In the genomic region with DNA sequence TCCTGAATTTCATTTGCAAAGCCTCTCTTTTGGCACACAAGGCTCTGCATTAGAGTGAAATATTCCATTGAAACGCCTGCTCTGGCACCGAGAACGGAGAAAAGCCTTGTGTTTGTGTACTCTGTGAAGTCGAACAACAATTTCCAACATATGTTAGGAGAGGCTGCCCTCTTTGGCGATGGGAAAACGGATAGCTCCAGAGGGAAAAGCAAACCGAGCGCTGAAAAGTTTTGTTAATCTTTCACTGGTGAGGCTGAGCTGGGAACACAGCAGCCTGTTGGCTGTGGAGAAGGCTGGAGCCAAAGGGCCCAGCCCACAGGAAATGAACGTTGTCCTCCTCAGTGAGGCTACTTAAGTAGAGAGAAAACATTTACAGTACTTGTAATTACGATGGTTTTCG, we compare ENCODE assay signal across 9 mouse cellular contexts.
DNase-seq lines count a peak whose midpoint lies in the region; ATAC-seq and TF ChIP-seq lines count a peak whose summit lies in the region.
"Had no signal": no experiment of that assay in that cellular context is flagged by ENCODE, and none has a peak within 500 bp of the region (broad histone marks: within the 10 kb centered on the region; RNA-seq: fewer than 3 reads in every experiment).

No protein-coding gene starts in this region.

- no peaks in the 10 kb centered on the region for H3K4me1 ChIP-seq in heart, adult 2 months (ENCODE audit: control insufficient read depth, insufficient read depth, low read length)
- H3K4me1 ChIP-seq in embryonic facial prominence, embryonic 10.5 days, result peaks cover 18% of the 10 kb centered on the region
- no peaks in the 10 kb centered on the region for H3K4me1 ChIP-seq in liver, postnatal 0 days (ENCODE audit: insufficient read depth)

- DNase-seq in heart, adult 11 months, result peak; percentile 78
- DNase-seq in heart, adult 2 months, result no peak
- DNase-seq in embryonic facial prominence, embryonic 10.5 days (ENCODE audit: low spot score), result peak; percentile 45
- DNase-seq in kidney, adult 18-20 months, result peak; percentile 46
- peak; percentile 24 for DNase-seq in liver, postnatal 0 days
- DNase-seq in layer of hippocampus, adult 9-11 months, result no peak
- DNase-seq in cerebellum, postnatal 10 days, result no peak
- DNase-seq in cerebellum, adult 9-10 months, result no peak

- no peaks in the 10 kb centered on the region for H3K9me3 ChIP-seq in embryonic facial prominence, embryonic 10.5 days
- no peaks in the 10 kb centered on the region for H3K9me3 ChIP-seq in liver, postnatal 0 days (ENCODE audit: low read length)
- H3K9me3 ChIP-seq: neural tube, embryonic 12.5 days had no signal

- no peak overlapping the region for H3K27ac ChIP-seq in heart, adult 2 months
- H3K27ac ChIP-seq in embryonic facial prominence, embryonic 10.5 days (replicated peaks), result 0 out of 2 replicates have a peak overlapping the region, but pooled peaks have one; percentile 19
- no peak overlapping the region for H3K27ac ChIP-seq in liver, postnatal 0 days (ENCODE audit: low read depth)
- H3K27ac ChIP-seq: neural tube, embryonic 12.5 days had no signal

- no peak for TF ChIP-seq POLR2A in heart, adult 2 months (IDR thresholded peaks at IDR 0.05; ENCODE audit: insufficient read depth, low read depth, low read length)

- H3K36me3 ChIP-seq in heart, adult 2 months (ENCODE audit: control insufficient read depth, insufficient read depth, low read length), result no peaks in the 10 kb centered on the region
- H3K36me3 ChIP-seq in embryonic facial prominence, embryonic 10.5 days (replicated peaks), result no peaks in the 10 kb centered on the region
- no peaks in the 10 kb centered on the region for H3K36me3 ChIP-seq in liver, postnatal 0 days (replicated peaks; ENCODE audit: insufficient read depth, low read length)
- H3K36me3 ChIP-seq: neural tube, embryonic 12.5 days had no signal

- H3K4me2 ChIP-seq in liver, postnatal 0 days (ENCODE audit: low read depth, low read length), result peak overlapping the region; percentile 40
- H3K4me2 ChIP-seq: neural tube, embryonic 12.5 days had no signal

- intact Hi-C loops in heart, adult 2 months (cut with DNase I), result no loop called here

- 34% methylated on average over 11 of the region's 11 CpGs for WGBS in heart, adult 2 months
- 36% methylated on average over 11 of the region's 11 CpGs for WGBS in embryonic facial prominence, embryonic 10.5 days
- WGBS in liver, postnatal 0 days (ENCODE audit: insufficient replicate concordance), result 31% methylated on average over 11 of the region's 11 CpGs

- TF ChIP-seq CTCF in heart, adult 2 months (IDR thresholded peaks at IDR 0.05), result no peak
- 0 out of 2 replicates have a peak, but pooled peaks have one; percentile 3 for TF ChIP-seq CTCF in liver, postnatal 0 days (IDR thresholded peaks at IDR 0.05; ENCODE audit: low read depth)

- H3K79me2 ChIP-seq in heart, adult 2 months (replicated peaks; ENCODE audit: control insufficient read depth, insufficient read depth, low read length), result no peaks in the 10 kb centered on the region

- H3K27me3 ChIP-seq in heart, adult 2 months (ENCODE audit: control insufficient read depth, insufficient read depth, low read length), result no peaks in the 10 kb centered on the region
- no peaks in the 10 kb centered on the region for H3K27me3 ChIP-seq in embryonic facial prominence, embryonic 10.5 days (replicated peaks; ENCODE audit: low read depth, poor library complexity, severe bottlenecking)
- no peaks in the 10 kb centered on the region for H3K27me3 ChIP-seq in liver, postnatal 0 days (ENCODE audit: insufficient read depth, low read length)
- H3K27me3 ChIP-seq: neural tube, embryonic 12.5 days had no signal

- ATAC-seq in liver, postnatal 0 days, result peak; percentile 68

- no peak overlapping the region for H3K4me3 ChIP-seq in heart, adult 2 months
- no peak overlapping the region for H3K4me3 ChIP-seq in embryonic facial prominence, embryonic 10.5 days
- H3K4me3 ChIP-seq in liver, postnatal 0 days (ENCODE audit: low read depth, low read length), result no peak overlapping the region
- H3K4me3 ChIP-seq: neural tube, embryonic 12.5 days had no signal

- no peak overlapping the region for H3K9ac ChIP-seq in heart, adult 2 months (ENCODE audit: low read depth, low read length)
- H3K9ac ChIP-seq in liver, postnatal 0 days (replicated peaks), result no peak overlapping the region
- H3K9ac ChIP-seq: neural tube, embryonic 12.5 days had no signal

- no peak for TF ChIP-seq EP300 in heart, adult 2 months (IDR thresholded peaks at IDR 0.05; ENCODE audit: insufficient read depth, low read depth, low read length)
- no peak for TF ChIP-seq EP300 in liver, postnatal 0 days (IDR thresholded peaks at IDR 0.05; ENCODE audit: low read depth)

Comparison
In these comparisons a context has a peak if more than half of its experiments do, and no peak if none do; other contexts are left out.
1. DNase-seq: peak in heart, adult 11 months (single experiment), embryonic facial prominence, embryonic 10.5 days (single experiment), kidney, adult 18-20 months (single experiment) and liver, postnatal 0 days (single experiment); none in heart, adult 2 months (0 of 2), layer of hippocampus, adult 9-11 months (single experiment), cerebellum, postnatal 10 days (0 of 2) and cerebellum, adult 9-10 months (single experiment).